Mouse (Mus musculus) MEL (cell line): Measurements from ENCODE around the gene Cenpt.

Experiments
- ELF1 ChIP-seq: IDR thresholded peaks from 2 replicates; pipeline ENCODE4 v1.6.1; 2014; ENCODE audit warnings: low read depth, mild to moderate bottlenecking, inconsistent platforms, low read length, improper control_type of control experiment, moderate library complexity
- MEF2A ChIP-seq: IDR thresholded peaks from 2 replicates; pipeline ENCODE4 v1.6.1; 2014; ENCODE audit warnings: low read depth, mild to moderate bottlenecking, inconsistent platforms, low read length, improper control_type of control experiment; ENCODE audit not compliant: poor library complexity, insufficient replicate concordance, severe bottlenecking; ENCODE audit errors: extremely low read depth
- USF1 ChIP-seq: IDR thresholded peaks from 2 replicates; pipeline ENCODE4 v1.6.1; 2014; ENCODE audit warnings: low read depth, mild to moderate bottlenecking, inconsistent platforms, low read length, improper control_type of control experiment, moderate library complexity

GRCm38 (mm10) chr8:105835318-105835717, 17.8 kb downstream of the Cenpt start:
- TF ChIP-seq MEF2A: no peak
- TF ChIP-seq USF1: no peak
- TF ChIP-seq ELF1: peak; percentile 75
